Comparison of ENCODE assay signal across 21 mouse cellular contexts in genomic region chr8:98016540-98016939, GRCm38 (mm10).
A peak's percentile ranks its signal among the peaks of the same experiment; 100 is the strongest.
DNase-seq lines count a peak whose midpoint lies in the region; ATAC-seq lines count a peak whose summit lies in the region.
"Had no signal": no experiment of that assay in that cellular context is flagged by ENCODE, and none has a peak within 500 bp of the region (broad histone marks: within the 10 kb centered on the region; RNA-seq: fewer than 3 reads in every experiment).

No protein-coding gene starts in this region.

- ATAC-seq in liver, embryonic 12.5 days, result peak; percentile 76
- 0 out of 2 replicates have a peak, but pooled peaks have one; percentile 37 for ATAC-seq in liver, embryonic 16.5 days (ENCODE audit: low read depth)
- ATAC-seq: forebrain, embryonic 15.5 days; intestine, embryonic 16.5 days had no signal

- 55% methylated on average over 1 of the region's 1 CpGs for WGBS in liver, embryonic 12.5 days (ENCODE audit: insufficient replicate concordance)
- 55% methylated on average over 1 of the region's 1 CpGs for WGBS in liver, embryonic 16.5 days (ENCODE audit: insufficient replicate concordance)

- no peaks in the 10 kb centered on the region for H3K27me3 ChIP-seq in liver, embryonic 12.5 days (replicated peaks)
- no peaks in the 10 kb centered on the region for H3K27me3 ChIP-seq in liver, embryonic 16.5 days (ENCODE audit: control insufficient read depth, insufficient read depth, low read depth, low read length)
- H3K27me3 ChIP-seq: forebrain, embryonic 15.5 days; heart, embryonic 15.5 days; hindbrain, embryonic 13.5 days had no signal

- no peak overlapping the region for H3K4me2 ChIP-seq in liver, embryonic 12.5 days
- no peak overlapping the region for H3K4me2 ChIP-seq in liver, embryonic 16.5 days (ENCODE audit: low read depth, low read length)
- H3K4me2 ChIP-seq: forebrain, embryonic 15.5 days; heart, embryonic 11.5 days; heart, embryonic 15.5 days; hindbrain, embryonic 13.5 days had no signal

- H3K9me3 ChIP-seq in liver, embryonic 12.5 days (replicated peaks), result no peaks in the 10 kb centered on the region
- H3K9me3 ChIP-seq in liver, embryonic 16.5 days (replicated peaks; ENCODE audit: control insufficient read depth, low read length), result no peaks in the 10 kb centered on the region
- H3K9me3 ChIP-seq: embryonic facial prominence, embryonic 10.5 days; forebrain, embryonic 15.5 days; heart, embryonic 15.5 days; hindbrain, embryonic 13.5 days had no signal

- no peak for DNase-seq in liver
- peak; percentile 27 for DNase-seq in MEL-GATA-1-ER (ENCODE audit: extremely low read depth, low read depth)
- DNase-seq in c-Kit-positive CD71-positive TER-119-positive erythroid progenitor cells, embryonic 14.5 days (ENCODE audit: low spot score), result peak; percentile 13
- no peak for DNase-seq in right cerebral cortex, postnatal 4 days
- DNase-seq in heart, adult 9 months (ENCODE audit: low spot score in 2 of 2), result no peak
- DNase-seq: adrenal gland, adult 2 months; adrenal gland, postnatal 25 days; cerebellum, adult 18-20 months; cerebellum, adult 9-11 months; cerebellum, postnatal 36 days; gastrocnemius, postnatal 10 days; heart, adult 18-20 months; heart, postnatal 14 days had no signal

- H3K36me3 ChIP-seq in liver, embryonic 12.5 days, result no peaks in the 10 kb centered on the region
- no peaks in the 10 kb centered on the region for H3K36me3 ChIP-seq in liver, embryonic 16.5 days (ENCODE audit: control insufficient read depth, insufficient read depth)
- H3K36me3 ChIP-seq: embryonic facial prominence, embryonic 10.5 days; forebrain, embryonic 15.5 days; heart, embryonic 15.5 days; hindbrain, embryonic 13.5 days had no signal

- H3K4me3 ChIP-seq in liver, embryonic 12.5 days, result no peak overlapping the region
- H3K4me3 ChIP-seq in liver, embryonic 16.5 days (ENCODE audit: low read depth, low read length), result no peak overlapping the region
- H3K4me3 ChIP-seq: embryonic facial prominence, embryonic 10.5 days; forebrain, embryonic 15.5 days; heart, embryonic 15.5 days; hindbrain, embryonic 13.5 days had no signal

- no peak overlapping the region for H3K27ac ChIP-seq in liver, embryonic 12.5 days
- H3K27ac ChIP-seq in liver, embryonic 16.5 days (ENCODE audit: low read length), result no peak overlapping the region
- H3K27ac ChIP-seq: embryonic facial prominence, embryonic 10.5 days; forebrain, embryonic 15.5 days; heart, embryonic 15.5 days; hindbrain, embryonic 13.5 days had no signal

- no peaks in the 10 kb centered on the region for H3K4me1 ChIP-seq in liver, embryonic 12.5 days
- no peaks in the 10 kb centered on the region for H3K4me1 ChIP-seq in liver, embryonic 16.5 days (ENCODE audit: control insufficient read depth, low read depth, low read length)
- H3K4me1 ChIP-seq: embryonic facial prominence, embryonic 10.5 days; forebrain, embryonic 15.5 days; heart, embryonic 15.5 days; hindbrain, embryonic 13.5 days had no signal

- no peak overlapping the region for H3K9ac ChIP-seq in liver, embryonic 12.5 days
- no peak overlapping the region for H3K9ac ChIP-seq in liver, embryonic 16.5 days (ENCODE audit: low read depth, low read length)
- H3K9ac ChIP-seq: forebrain, embryonic 15.5 days; heart, embryonic 15.5 days; hindbrain, embryonic 13.5 days had no signal

Comparison
In these comparisons a context has a peak if more than half of its experiments do, and no peak if none do; other contexts are left out.
1. DNase-seq: peak in MEL-GATA-1-ER (single experiment) and c-Kit-positive CD71-positive TER-119-positive erythroid progenitor cells, embryonic 14.5 days (single experiment); none in liver (single experiment), right cerebral cortex, postnatal 4 days (single experiment) and heart, adult 9 months (0 of 2).